Mouse (Mus musculus): ENCODE data around the gene Arl6.

Gene Arl6

GRCm38 (mm10) chr16:59639102-59639691 lies at the start of gene Arl6:
Gene Arl6, minus strand, starts transcription at chr16:59639391.
- DNase-seq: peak; percentile 96

GRCm38 (mm10) chr16:59685135-59685534 lies 45.9 kb upstream of the Arl6 start:
- DNase-seq: peak; percentile 7

GRCm38 (mm10) chr16:59683434-59683833 lies 44.2 kb upstream of the Arl6 start:
- DNase-seq: peak; percentile 83

GRCm38 (mm10) chr16:59682216-59682891 lies 43.2 kb upstream of the Arl6 start:
- DNase-seq: no peak

GRCm38 (mm10) chr16:59666938-59667337 lies 27.7 kb upstream of the Arl6 start:
- DNase-seq: no peak

- no peak for DNase-seq
These were observed 4.6 kb upstream of the Arl6 start for GRCm38 (mm10) chr16:59643766-59644165.

- DNase-seq: no peak
These were observed 794 bp upstream of the Arl6 start for GRCm38 (mm10) chr16:59639985-59640384.

GRCm38 (mm10) chr16:59634598-59634997 lies 4.6 kb downstream of the Arl6 start:
- DNase-seq: no peak

GRCm38 (mm10) chr16:59621554-59621953 lies 17.6 kb downstream of the Arl6 start:
- no peak for DNase-seq

- DNase-seq: peak; percentile 65
These were observed 22.0 kb downstream of the Arl6 start for GRCm38 (mm10) chr16:59617167-59617566.

GRCm38 (mm10) chr16:59615675-59616074 lies 23.5 kb downstream of the Arl6 start:
- DNase-seq: no peak

GRCm38 (mm10) chr16:59610750-59611149 lies 28.4 kb downstream of the Arl6 start:
- DNase-seq: no peak

GRCm38 (mm10) chr16:59604078-59604781 lies 35.0 kb downstream of the Arl6 start:
- peak; percentile 78 for DNase-seq

- DNase-seq: peak; percentile 84
These were observed 38.6 kb downstream of the Arl6 start, which contains the start of gene Crybg3 for GRCm38 (mm10) chr16:59600311-59601251. Gene Crybg3, minus strand, starts transcription at chr16:59600979.

GRCm38 (mm10) chr16:59599411-59600265 lies 39.6 kb downstream of the Arl6 start:
- DNase-seq: peak; percentile 54

- DNase-seq: no peak
These were observed 40.2 kb downstream of the Arl6 start for GRCm38 (mm10) chr16:59598997-59599396.

- no peak for DNase-seq
These were observed 41.9 kb downstream of the Arl6 start for GRCm38 (mm10) chr16:59597256-59597655.

- DNase-seq: no peak
These were observed 44.5 kb downstream of the Arl6 start for GRCm38 (mm10) chr16:59594714-59595113.

GRCm38 (mm10) chr16:59590790-59591189 lies 48.4 kb downstream of the Arl6 start:
- DNase-seq: no peak

- no peak for DNase-seq
These were observed 50.7 kb downstream of the Arl6 start for GRCm38 (mm10) chr16:59588351-59589025.

GRCm38 (mm10) chr16:59587816-59588215 lies 51.4 kb downstream of the Arl6 start:
- DNase-seq: no peak
